Mouse (Mus musculus) stomach, embryonic 14.5 days (tissue): ENCODE measurements around the gene Klk4. TPM values are rescaled to one million over a fixed set of nuclear protein-coding genes. Genes with fewer than 3 reads are reported as not detected.
A peak's percentile ranks its signal among the peaks of the same experiment; 100 is the strongest.

Experiments
- ATAC-seq: fragments of 200-750 bp; cut with Nextera tagmentation; 2 replicates; pipeline ENCODE4 v1.8.0; 2017; ENCODE audit warnings: low read depth, moderate TSS enrichment; ENCODE audit not compliant: insufficient number of reproducible peaks, insufficient read depth, low FRiP score
- H3K27ac ChIP-seq: fragments of 300-500 bp; sonication (generic); 2 replicates; pipeline ENCODE4 v1.5.1; 2014; ENCODE audit warnings: mild to moderate bottlenecking, low read length, moderate library complexity, mixed read lengths
- H3K27me3 ChIP-seq: fragments of 300-500 bp; sonication (generic); 2 replicates; pipeline ENCODE4 v1.6.1; 2014; ENCODE audit warnings: low read length, control low read depth, mixed read lengths; ENCODE audit not compliant: control insufficient read depth, insufficient read depth
- H3K36me3 ChIP-seq: fragments of 300-500 bp; sonication (generic); 2 replicates; pipeline ENCODE4 v1.6.1; 2014; ENCODE audit warnings: mild to moderate bottlenecking, control low read depth, low read length, moderate library complexity, mixed read lengths; ENCODE audit not compliant: control insufficient read depth, insufficient read depth
- H3K4me1 ChIP-seq: fragments of 300-500 bp; sonication (generic); 2 replicates; pipeline ENCODE4 v1.6.1; 2014; ENCODE audit warnings: low read length, control low read depth, mixed read lengths; ENCODE audit not compliant: control insufficient read depth, insufficient read depth
- H3K4me2 ChIP-seq: fragments of 300-500 bp; sonication (generic); replicated peaks from 2 replicates; pipeline ENCODE4 v1.6.1; 2014; ENCODE audit warnings: low read depth, low read length, control low read depth
- H3K4me3 ChIP-seq: fragments of 300-500 bp; sonication (generic); 2 replicates; pipeline ENCODE4 v1.5.1; 2014; ENCODE audit warnings: low read depth, low read length, control low read depth
- H3K9ac ChIP-seq: fragments of 300-500 bp; sonication (generic); replicated peaks from 2 replicates; pipeline ENCODE4 v1.6.1; 2014; ENCODE audit warnings: low read depth, mild to moderate bottlenecking, control low read depth, low read length, moderate library complexity, mixed read lengths
- H3K9me3 ChIP-seq: fragments of 300-500 bp; sonication (generic); 2 replicates; pipeline ENCODE4 v1.6.1; 2016; ENCODE audit warnings: low read depth, low read length, control low read depth; ENCODE audit not compliant: control insufficient read depth
- WGBS: fragments of 180-500 bp; shearing (Covaris S2); extraction: QIAGEN DNeasy Blood & Tissue Kit; methylation state at CpG from one replicate; pipeline ENCODE4 v1.1.7; 2014; 5-methylcytosine and 5-hydroxymethylcytosine counted together
- polyA plus RNA-seq: library from polyadenylated mRNA; unstranded; fragments of >200 nt; fragmentation: Nextera tagmentation; extraction: Ambion mirVana; gene quantifications from 2 replicates; pipeline ENCODE4 v1.2.1, GENCODE M21; 2014

The Klk4 gene
- polyA plus RNA-seq, 1 experiment from 2014 or later: not detected

GRCm38 (mm10) chr7:43891788-43892187, 10.8 kb downstream of the Klk4 start:
- no peaks in the 10 kb centered on the region for H3K4me1 ChIP-seq
- no peak overlapping the region for H3K27ac ChIP-seq
- no peaks in the 10 kb centered on the region for H3K27me3 ChIP-seq
- H3K36me3 ChIP-seq: no peaks in the 10 kb centered on the region
- H3K4me2 ChIP-seq: no peak overlapping the region
- ATAC-seq: no peak
- H3K9ac ChIP-seq: no peak overlapping the region
- H3K9me3 ChIP-seq: no peaks in the 10 kb centered on the region
- H3K4me3 ChIP-seq: no peak overlapping the region
- 35% methylated on average over 3 of the region's 3 CpGs for WGBS

GRCm38 (mm10) chr7:43894836-43895235, 13.9 kb downstream of the Klk4 start:
- Histone ChIP-seq H3K27ac (no peak overlapping the region), H3K4me3 (no peak overlapping the region), H3K4me1 (no peaks in the 10 kb centered on the region), H3K9ac (no peak overlapping the region), H3K27me3 (no peaks in the 10 kb centered on the region), H3K4me2 (no peak overlapping the region), H3K9me3 (no peaks in the 10 kb centered on the region), H3K36me3 (no peaks in the 10 kb centered on the region)
- 5% methylated on average over 1 of the region's 1 CpGs for WGBS
- peak; percentile 84 for ATAC-seq

GRCm38 (mm10) chr7:43914821-43915220, 33.9 kb downstream of the Klk4 start:
- Histone ChIP-seq H3K9me3 (no peaks in the 10 kb centered on the region), H3K4me3 (no peak overlapping the region), H3K36me3 (no peaks in the 10 kb centered on the region), H3K4me1 (no peaks in the 10 kb centered on the region), H3K4me2 (no peak overlapping the region), H3K27ac (no peak overlapping the region), H3K9ac (no peak overlapping the region), H3K27me3 (no peaks in the 10 kb centered on the region)
- peak; percentile 62 for ATAC-seq
- 46% methylated on average over 9 of the region's 9 CpGs for WGBS

GRCm38 (mm10) chr7:43918426-43918825, 37.5 kb downstream of the Klk4 start:
- H3K27me3 ChIP-seq: no peaks in the 10 kb centered on the region
- no peaks in the 10 kb centered on the region for H3K36me3 ChIP-seq
- no peaks in the 10 kb centered on the region for H3K4me1 ChIP-seq
- WGBS: 84% methylated on average over 13 of the region's 13 CpGs
- ATAC-seq: no peak
- H3K9me3 ChIP-seq: no peaks in the 10 kb centered on the region
- no peak overlapping the region for H3K4me3 ChIP-seq
- no peak overlapping the region for H3K27ac ChIP-seq
- H3K9ac ChIP-seq: no peak overlapping the region
- no peak overlapping the region for H3K4me2 ChIP-seq

- no peak for ATAC-seq
- Histone ChIP-seq H3K9ac (no peak overlapping the region), H3K27ac (no peak overlapping the region), H3K4me3 (no peak overlapping the region), H3K27me3 (no peaks in the 10 kb centered on the region), H3K36me3 (no peaks in the 10 kb centered on the region), H3K4me2 (no peak overlapping the region), H3K4me1 (no peaks in the 10 kb centered on the region), H3K9me3 (no peaks in the 10 kb centered on the region)
- 77% methylated on average over 8 of the region's 8 CpGs for WGBS
Measured at GRCm38 (mm10) chr7:43918871-43919270, 37.9 kb downstream of the Klk4 start.

GRCm38 (mm10) chr7:43919559-43920451, 38.8 kb downstream of the Klk4 start:
- Histone ChIP-seq H3K27me3 (no peaks in the 10 kb centered on the region), H3K36me3 (no peaks in the 10 kb centered on the region), H3K9ac (no peak overlapping the region), H3K4me2 (no peak overlapping the region), H3K4me3 (no peak overlapping the region), H3K9me3 (no peaks in the 10 kb centered on the region), H3K27ac (no peak overlapping the region), H3K4me1 (no peaks in the 10 kb centered on the region)
- 28% methylated on average over 14 of the region's 14 CpGs for WGBS
- peak; percentile 86 for ATAC-seq

GRCm38 (mm10) chr7:43920582-43920981, 39.6 kb downstream of the Klk4 start:
- Histone ChIP-seq H3K9ac (no peak overlapping the region), H3K36me3 (no peaks in the 10 kb centered on the region), H3K9me3 (no peaks in the 10 kb centered on the region), H3K27ac (no peak overlapping the region), H3K4me1 (no peaks in the 10 kb centered on the region), H3K27me3 (no peaks in the 10 kb centered on the region), H3K4me3 (no peak overlapping the region), H3K4me2 (no peak overlapping the region)
- ATAC-seq: no peak
- WGBS: 89% methylated on average over 3 of the region's 3 CpGs

- ATAC-seq: no peak
- Histone ChIP-seq H3K4me1 (no peaks in the 10 kb centered on the region), H3K36me3 (no peaks in the 10 kb centered on the region), H3K27me3 (no peaks in the 10 kb centered on the region), H3K27ac (no peak overlapping the region), H3K9ac (no peak overlapping the region), H3K4me3 (no peak overlapping the region), H3K9me3 (no peaks in the 10 kb centered on the region), H3K4me2 (no peak overlapping the region)
- WGBS: 78% methylated on average over 6 of the region's 6 CpGs
Measured at GRCm38 (mm10) chr7:43921087-43921486, 40.1 kb downstream of the Klk4 start.

- Histone ChIP-seq H3K4me2 (no peak overlapping the region), H3K4me1 (no peaks in the 10 kb centered on the region), H3K36me3 (no peaks in the 10 kb centered on the region), H3K4me3 (no peak overlapping the region), H3K27me3 (no peaks in the 10 kb centered on the region), H3K9ac (no peak overlapping the region), H3K27ac (no peak overlapping the region), H3K9me3 (no peaks in the 10 kb centered on the region)
- WGBS: 80% methylated on average over 2 of the region's 2 CpGs
- ATAC-seq: no peak
Measured at GRCm38 (mm10) chr7:43921941-43922340, 41.0 kb downstream of the Klk4 start.
